Mouse (Mus musculus) left cerebral cortex, postnatal 10 days (tissue): ENCODE measurements around the gene Ecd. TPM values are rescaled to one million over a fixed set of nuclear protein-coding genes. Genes with fewer than 3 reads are reported as not detected.
"Not testable (repeated sequence)": the region's sequence is repeated elsewhere in the genome, so short reads cannot be mapped to it uniquely, and the experiment has no call there.

Experiments
- DNase-seq, 2 experiments: peaks; one replicate each; pipeline ENCODE4 v3.0.0; 2021 to 2022; ENCODE audit warnings: low spot score in 2 of 2, mixed read lengths in 1 of 2; ENCODE audit errors: extremely low spot score in 1 of 2
- intact Hi-C: fragments of 180-260 bp; cut with DNase I; formaldehyde crosslinking; loops from one replicate; pipeline ENCODE4 v1.15.1; 2025
- total RNA-seq, 2 experiments: library from RNA; stranded (reverse); gene quantifications; 2 replicates each; pipeline ENCODE4 v1.2.3; 2021

The Ecd gene
- total RNA-seq, 2 experiments from 2014 or later, result 29.6 to 33.0 TPM

GRCm38 (mm10) chr14:20340866-20341265 is 7.1 kb downstream of the Ecd start:
- DNase-seq, result no peak
- intact Hi-C loops, result no loop called here

- no peak for DNase-seq
- intact Hi-C loops, result no loop called here
These were observed 7.8 kb downstream of the Ecd start for GRCm38 (mm10) chr14:20340149-20340548.

- DNase-seq, result no peak
- intact Hi-C loops, result no loop called here
These were observed 8.5 kb downstream of the Ecd start for GRCm38 (mm10) chr14:20339415-20339814.

GRCm38 (mm10) chr14:20331316-20331715 is 16.6 kb downstream of the Ecd start:
- no peak for DNase-seq
- intact Hi-C loops, result no loop called here

- intact Hi-C loops, result loop anchor here (10.0 kb wide), 1 partner anchor 46 kb away; no protein-coding TSS in a partner anchor
- no peak for DNase-seq
These were observed 19.4 kb downstream of the Ecd start for GRCm38 (mm10) chr14:20328474-20328873.

- DNase-seq, result no peak
- intact Hi-C loops, result loop anchor here (10.0 kb wide), 1 partner anchor 51 kb away; no protein-coding TSS in a partner anchor
These were observed 23.7 kb downstream of the Ecd start for GRCm38 (mm10) chr14:20324196-20324595.

- intact Hi-C loops, result no loop called here
- peak in 1 of 2 experiments; percentile 68 for DNase-seq
These were observed 28.5 kb downstream of the Ecd start for GRCm38 (mm10) chr14:20319420-20319819.

GRCm38 (mm10) chr14:20315137-20315536 is 32.8 kb downstream of the Ecd start:
- intact Hi-C loops, result no loop called here
- DNase-seq, result no peak

GRCm38 (mm10) chr14:20305085-20305484 is 42.8 kb downstream of the Ecd start:
- DNase-seq, intact Hi-C loops: not testable (repeated sequence)

- no peak for DNase-seq
- intact Hi-C loops, result no loop called here
These were observed 49.8 kb downstream of the Ecd start for GRCm38 (mm10) chr14:20298131-20298530.

- intact Hi-C loops, result no loop called here
- DNase-seq, result no peak
These were observed 50.3 kb downstream of the Ecd start for GRCm38 (mm10) chr14:20297616-20298015.

- intact Hi-C loops, result no loop called here
These were observed 53.0 kb downstream of the Ecd start for GRCm38 (mm10) chr14:20294947-20295346.

GRCm38 (mm10) chr14:20294117-20294892 is 53.6 kb downstream of the Ecd start, which contains the start of gene Nudt13:
Gene Nudt13 (plus strand): TSS chr14:20294697.
- DNase-seq, result peak; percentile 85 to 91
- intact Hi-C loops, result no loop called here

More at GRCm38 (mm10) chr14:20294947-20295346, 53.0 kb downstream of the Ecd start:
- DNase-seq, result no peak

- intact Hi-C loops, result no loop called here
- no peak for DNase-seq
These were observed 56.5 kb downstream of the Ecd start for GRCm38 (mm10) chr14:20291391-20291790.

Other genes with a start within 250 kb of the Ecd start
- gene Saysd1, start 209.6 kb downstream of the Ecd start, total RNA-seq, result 1 to 10 TPM; 4.6 to 4.8 TPM
- under 1 TPM; 0.34 to 0.36 TPM for gene Kcnk5, start 166.3 kb downstream of the Ecd start, total RNA-seq
- gene Kcnk16, start 78.9 kb downstream of the Ecd start, total RNA-seq, result not detected
- gene Nudt13, start 53.4 kb downstream of the Ecd start, total RNA-seq, result 10 to 100 TPM; 19.6 to 21.1 TPM
- 10 to 100 TPM; 41.8 to 48.7 TPM for gene Fam149b, start within 50 bp of the Ecd start, total RNA-seq
- 10 to 100 TPM; 23.3 to 25.8 TPM for gene Dnajc9, start 40.8 kb upstream of the Ecd start, total RNA-seq
- gene Mrps16, start 45.5 kb upstream of the Ecd start, total RNA-seq, result 10 to 100 TPM; 39.2 to 39.4 TPM
- 1 to 10 TPM; 2.5 to 3.0 TPM for gene Cfap70, start 104.1 kb upstream of the Ecd start, total RNA-seq
- 10 to 100 TPM; 50.6 to 52.6 TPM for gene Anxa7, start 132.0 kb upstream of the Ecd start, total RNA-seq
- gene Mss51, start 148.8 kb upstream of the Ecd start, total RNA-seq, result 1 to 10 TPM in 1 of 2 experiments, under 1 TPM in 1; 0.97 to 1.1 TPM
- gene Ppp3cb, start 198.5 kb upstream of the Ecd start, total RNA-seq, result 100 to 1,000 TPM; 434 TPM